Mouse (Mus musculus) kidney, postnatal 0 days (tissue): ENCODE data around the gene Atp1a2. TPM values are rescaled to one million over a fixed set of nuclear protein-coding genes. Genes with fewer than 3 reads are reported as not detected.

Experiments used
- ATAC-seq: fragments of 200-750 bp; cut with Nextera tagmentation; replicated peaks from 2 replicates; pipeline ENCODE4 v1.8.0; 2017; ENCODE audit warnings: low read depth, moderate number of reproducible peaks, moderate TSS enrichment, moderate library complexity; ENCODE audit not compliant: low FRiP score
- DNase-seq: peaks from one replicate; pipeline ENCODE4 v3.0.0-alpha.2; 2016; ENCODE audit warnings: low spot score
- H3K27ac ChIP-seq: fragments of 300-500 bp; sonication (generic); 2 replicates; pipeline ENCODE4 v1.5.1; 2014; ENCODE audit warnings: mild to moderate bottlenecking
- H3K27me3 ChIP-seq: fragments of 300-500 bp; sonication (generic); 2 replicates; pipeline ENCODE4 v1.6.1; 2014; ENCODE audit warnings: low read length, mixed read lengths; ENCODE audit not compliant: insufficient read depth
- H3K36me3 ChIP-seq: fragments of 300-500 bp; sonication (generic); 2 replicates; pipeline ENCODE4 v1.6.1; 2014; ENCODE audit warnings: low read length, mixed read lengths; ENCODE audit not compliant: insufficient read depth
- H3K4me1 ChIP-seq: fragments of 300-500 bp; sonication (generic); replicated peaks from 2 replicates; pipeline ENCODE4 v1.6.1; 2014; ENCODE audit warnings: antibody characterized with exemption, low read length, mixed read lengths; ENCODE audit not compliant: insufficient read depth
- H3K4me2 ChIP-seq: fragments of 300-500 bp; sonication (generic); 2 replicates; pipeline ENCODE4 v1.6.1; 2014; ENCODE audit warnings: mild to moderate bottlenecking, low read length, moderate library complexity, mixed read lengths
- H3K4me3 ChIP-seq: fragments of 300-500 bp; sonication (generic); replicated peaks from 2 replicates; pipeline ENCODE4 v1.5.1; 2014; ENCODE audit warnings: low read depth, low read length
- H3K9ac ChIP-seq: fragments of 300-500 bp; sonication (generic); 2 replicates; pipeline ENCODE4 v1.6.1; 2014; ENCODE audit warnings: low read depth, low read length
- H3K9me3 ChIP-seq: fragments of 300-500 bp; sonication (generic); replicated peaks from 2 replicates; pipeline ENCODE4 v1.6.1; 2016; ENCODE audit warnings: low read length, inconsistent platforms, mixed read lengths
- CTCF ChIP-seq: IDR thresholded peaks from 2 replicates; pipeline ENCODE4 v1.5.1; 2016; ENCODE audit warnings: antibody characterized with exemption, low read depth, mild to moderate bottlenecking, moderate library complexity
- WGBS: fragments of 180-500 bp; shearing (Covaris S2); extraction: QIAGEN DNeasy Blood & Tissue Kit; methylation state at CpG from one replicate; pipeline ENCODE4 v1.1.7; 2014; 5-methylcytosine and 5-hydroxymethylcytosine counted together
- polyA plus RNA-seq: library from polyadenylated mRNA; unstranded; fragments of >200 nt; fragmentation: Nextera tagmentation; extraction: Ambion mirVana; gene quantifications from 2 replicates; pipeline ENCODE4 v1.2.1, GENCODE M21; 2015

Gene Atp1a2
- polyA plus RNA-seq, 1 experiment from 2014 or later, result 1.6 TPM

DNA sequence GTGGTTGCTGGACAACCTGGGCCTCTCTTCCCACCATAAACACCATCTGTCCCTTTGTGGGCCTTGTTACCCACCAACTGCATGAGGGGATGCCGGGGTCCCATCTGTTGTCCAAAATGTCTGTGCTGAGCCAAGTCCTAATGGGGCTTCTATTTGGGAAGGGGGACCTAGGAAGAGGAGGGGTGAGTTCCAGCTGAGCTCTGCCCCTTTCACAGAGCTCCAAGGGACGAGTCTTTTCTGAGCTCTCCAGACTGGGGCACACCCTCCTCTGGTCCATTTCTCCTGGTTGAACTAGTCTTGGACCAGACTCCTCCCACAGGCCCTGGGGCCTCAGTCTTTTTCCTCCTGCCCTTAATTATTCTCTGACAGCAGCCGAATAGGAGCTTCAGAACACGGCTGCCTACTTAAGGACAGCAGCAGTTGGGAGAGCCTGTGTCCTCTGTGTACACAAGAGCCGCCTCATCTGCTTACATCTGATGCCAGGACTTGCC is 22.1 kb upstream of the Atp1a2 start:
- Histone ChIP-seq H3K4me3 (no peak overlapping the region), H3K27me3 (no peaks in the 10 kb centered on the region), H3K9ac (no peak overlapping the region), H3K27ac (no peak overlapping the region), H3K4me2 (no peak overlapping the region), H3K9me3 (no peaks in the 10 kb centered on the region), H3K4me1 (no peaks in the 10 kb centered on the region), H3K36me3 (0 out of 2 replicates have a peak, but pooled peaks cover 18% of the 10 kb centered on the region)
- no peak for TF ChIP-seq CTCF
- DNase-seq (no peak), ATAC-seq (no peak)
- 26% methylated on average over 5 of the region's 5 CpGs for WGBS

DNA sequence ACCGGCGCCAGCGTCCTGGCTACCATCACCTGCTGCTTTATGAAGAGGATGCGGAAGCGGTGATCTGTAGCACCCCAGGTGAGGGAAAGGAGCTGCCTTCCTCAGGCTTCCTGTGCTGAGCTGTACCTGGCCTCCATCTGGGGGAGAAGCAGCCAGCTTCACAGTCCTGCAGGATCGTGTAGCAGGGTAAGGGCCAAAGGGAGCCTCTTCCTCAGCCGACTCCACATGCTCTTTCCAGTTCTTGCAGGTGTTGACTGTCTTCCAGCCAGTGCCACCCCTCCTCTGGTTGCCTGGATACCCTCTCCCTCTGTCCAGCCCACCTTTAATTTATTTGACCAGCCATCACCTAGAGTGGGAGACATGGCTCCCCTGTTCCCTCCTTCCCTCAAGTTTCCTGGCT is 21.5 kb upstream of the Atp1a2 start:
- no peaks in the 10 kb centered on the region for H3K9me3 ChIP-seq
- DNase-seq (no peak), ATAC-seq (no peak)
- H3K36me3 ChIP-seq, result 0 out of 2 replicates have a peak, but pooled peaks cover 18% of the 10 kb centered on the region
- no peak overlapping the region for H3K27ac ChIP-seq
- no peaks in the 10 kb centered on the region for H3K27me3 ChIP-seq
- H3K4me1 ChIP-seq, result no peaks in the 10 kb centered on the region
- 68% methylated on average over 7 of the region's 7 CpGs for WGBS
- H3K4me2 ChIP-seq, result no peak overlapping the region
- no peak for TF ChIP-seq CTCF
- H3K4me3 ChIP-seq, result no peak overlapping the region
- no peak overlapping the region for H3K9ac ChIP-seq

DNA sequence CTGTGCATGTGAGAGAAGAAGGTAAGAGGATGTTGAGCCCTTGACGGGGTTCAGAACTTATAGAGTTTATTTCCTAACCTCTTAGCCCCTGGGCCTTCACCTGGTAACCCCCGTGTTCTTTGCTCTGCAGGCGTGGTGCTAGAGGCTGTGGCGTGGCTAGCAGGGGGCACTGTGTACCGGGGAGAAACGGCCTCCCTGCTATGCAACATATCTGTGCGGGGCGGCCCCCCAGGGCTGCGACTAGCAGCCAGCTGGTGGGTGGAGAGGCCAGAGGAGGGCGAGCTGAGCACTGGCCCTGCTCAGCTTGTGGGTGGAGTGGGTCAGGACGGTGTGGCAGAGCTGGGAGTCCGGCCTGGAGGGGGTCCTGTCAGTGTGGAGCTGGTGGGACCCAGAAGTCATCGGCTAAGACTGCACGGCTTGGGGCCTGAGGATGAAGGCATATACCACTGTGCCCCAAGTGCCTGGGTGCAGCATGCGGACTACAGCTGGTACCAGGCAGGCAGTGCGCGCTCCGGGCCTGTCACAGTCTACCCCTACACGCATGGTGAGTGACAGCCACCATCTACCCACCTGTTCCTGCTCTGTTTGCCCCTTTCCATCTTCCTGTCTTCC is 20.7 kb upstream of the Atp1a2 start:
- Histone ChIP-seq H3K27me3 (no peaks in the 10 kb centered on the region), H3K4me1 (no peaks in the 10 kb centered on the region), H3K4me3 (no peak overlapping the region), H3K9ac (no peak overlapping the region), H3K27ac (no peak overlapping the region), H3K4me2 (no peak overlapping the region), H3K9me3 (no peaks in the 10 kb centered on the region), H3K36me3 (0 out of 2 replicates have a peak, but pooled peaks cover 18% of the 10 kb centered on the region)
- 87% methylated on average over 19 of the region's 19 CpGs for WGBS
- TF ChIP-seq CTCF, result no peak
- DNase-seq, result no peak
- ATAC-seq, result no peak

DNA sequence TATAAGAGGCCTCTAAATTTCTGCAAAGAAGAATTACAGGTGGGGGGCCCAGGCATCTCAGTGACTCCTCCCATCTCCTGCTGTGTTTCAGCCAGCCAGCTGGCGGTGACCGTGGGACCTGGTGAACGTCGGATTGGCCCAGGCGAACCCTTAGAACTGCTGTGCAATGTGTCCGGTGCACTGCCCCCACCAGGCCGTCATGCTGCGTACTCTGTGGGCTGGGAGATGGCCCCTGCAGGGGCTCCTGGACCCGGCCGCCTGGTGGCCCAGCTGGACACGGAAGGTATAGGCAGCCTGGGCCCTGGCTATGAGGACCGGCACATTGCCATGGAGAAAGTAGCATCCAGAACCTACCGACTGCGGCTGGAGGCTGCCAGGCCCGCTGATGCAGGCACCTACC is 20.1 kb upstream of the Atp1a2 start:
- no peak for TF ChIP-seq CTCF
- 77% methylated on average over 15 of the region's 15 CpGs for WGBS
- H3K9ac ChIP-seq, result no peak overlapping the region
- DNase-seq (no peak), ATAC-seq (no peak)
- H3K4me3 ChIP-seq, result no peak overlapping the region
- no peaks in the 10 kb centered on the region for H3K9me3 ChIP-seq
- no peak overlapping the region for H3K27ac ChIP-seq
- 0 out of 2 replicates have a peak, but pooled peaks cover 18% of the 10 kb centered on the region for H3K36me3 ChIP-seq
- H3K4me2 ChIP-seq, result no peak overlapping the region
- no peaks in the 10 kb centered on the region for H3K27me3 ChIP-seq
- H3K4me1 ChIP-seq, result 0 out of 2 replicates have a peak, but pooled peaks cover 4% of the 10 kb centered on the region

DNA sequence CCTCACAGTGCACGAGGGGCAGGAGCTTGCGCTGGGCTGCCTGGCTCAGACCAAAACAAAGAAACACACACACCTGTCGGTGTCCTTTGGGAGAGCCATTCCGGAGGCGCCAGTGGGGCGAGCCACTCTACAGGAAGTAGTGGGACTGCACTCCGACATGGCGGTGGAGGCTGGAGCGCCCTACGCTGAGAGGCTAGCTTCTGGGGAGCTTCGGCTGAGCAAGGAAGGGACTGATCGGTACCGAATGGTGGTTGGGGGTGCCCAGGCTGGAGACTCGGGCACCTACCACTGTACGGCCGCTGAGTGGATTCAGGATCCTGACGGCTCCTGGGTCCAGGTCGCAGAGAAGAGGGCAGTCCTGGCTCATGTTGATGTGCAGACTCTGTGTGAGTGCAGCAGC is 19.6 kb upstream of the Atp1a2 start:
- H3K36me3 ChIP-seq, result 0 out of 2 replicates have a peak, but pooled peaks cover 18% of the 10 kb centered on the region
- no peak for TF ChIP-seq CTCF
- DNase-seq, result no peak
- no peak overlapping the region for H3K4me2 ChIP-seq
- no peaks in the 10 kb centered on the region for H3K27me3 ChIP-seq
- 76% methylated on average over 18 of the region's 18 CpGs for WGBS
- no peak overlapping the region for H3K4me3 ChIP-seq
- no peak for ATAC-seq
- H3K9ac ChIP-seq, result no peak overlapping the region
- H3K27ac ChIP-seq, result no peak overlapping the region
- H3K9me3 ChIP-seq, result no peaks in the 10 kb centered on the region
- 0 out of 2 replicates have a peak, but pooled peaks cover 6% of the 10 kb centered on the region for H3K4me1 ChIP-seq

DNA sequence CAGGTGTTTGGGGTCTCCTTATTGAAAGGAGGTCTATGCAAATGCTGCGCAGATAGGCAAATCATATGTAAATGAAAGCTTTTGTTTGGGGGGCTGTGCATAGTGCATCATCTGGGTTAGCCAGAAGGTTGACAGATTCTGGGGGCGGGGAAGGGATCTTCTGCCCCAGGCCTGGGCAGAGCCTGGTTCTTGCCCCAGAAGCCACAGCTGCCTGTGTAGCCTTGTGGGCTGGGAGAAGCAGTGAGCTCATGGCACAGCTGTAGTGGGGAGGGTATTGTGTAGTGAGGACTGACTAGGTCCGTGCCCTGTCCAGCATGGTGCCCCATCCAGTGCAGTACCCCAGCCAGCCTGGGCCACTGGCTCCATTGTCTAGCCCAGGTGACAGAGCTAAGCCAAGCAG is 17.0 kb upstream of the Atp1a2 start:
- Histone ChIP-seq H3K4me1 (0 out of 2 replicates have a peak, but pooled peaks cover 11% of the 10 kb centered on the region), H3K27ac (no peak overlapping the region), H3K36me3 (0 out of 2 replicates have a peak, but pooled peaks cover 18% of the 10 kb centered on the region), H3K4me3 (no peak overlapping the region), H3K27me3 (no peaks in the 10 kb centered on the region), H3K9me3 (no peaks in the 10 kb centered on the region), H3K9ac (no peak overlapping the region), H3K4me2 (no peak overlapping the region)
- no peak for DNase-seq
- WGBS, result 93% methylated on average over 3 of the region's 3 CpGs
- no peak for ATAC-seq
- TF ChIP-seq CTCF, result no peak
